24 mouse cellular contexts compared by ENCODE assay signal in the genomic region with DNA sequence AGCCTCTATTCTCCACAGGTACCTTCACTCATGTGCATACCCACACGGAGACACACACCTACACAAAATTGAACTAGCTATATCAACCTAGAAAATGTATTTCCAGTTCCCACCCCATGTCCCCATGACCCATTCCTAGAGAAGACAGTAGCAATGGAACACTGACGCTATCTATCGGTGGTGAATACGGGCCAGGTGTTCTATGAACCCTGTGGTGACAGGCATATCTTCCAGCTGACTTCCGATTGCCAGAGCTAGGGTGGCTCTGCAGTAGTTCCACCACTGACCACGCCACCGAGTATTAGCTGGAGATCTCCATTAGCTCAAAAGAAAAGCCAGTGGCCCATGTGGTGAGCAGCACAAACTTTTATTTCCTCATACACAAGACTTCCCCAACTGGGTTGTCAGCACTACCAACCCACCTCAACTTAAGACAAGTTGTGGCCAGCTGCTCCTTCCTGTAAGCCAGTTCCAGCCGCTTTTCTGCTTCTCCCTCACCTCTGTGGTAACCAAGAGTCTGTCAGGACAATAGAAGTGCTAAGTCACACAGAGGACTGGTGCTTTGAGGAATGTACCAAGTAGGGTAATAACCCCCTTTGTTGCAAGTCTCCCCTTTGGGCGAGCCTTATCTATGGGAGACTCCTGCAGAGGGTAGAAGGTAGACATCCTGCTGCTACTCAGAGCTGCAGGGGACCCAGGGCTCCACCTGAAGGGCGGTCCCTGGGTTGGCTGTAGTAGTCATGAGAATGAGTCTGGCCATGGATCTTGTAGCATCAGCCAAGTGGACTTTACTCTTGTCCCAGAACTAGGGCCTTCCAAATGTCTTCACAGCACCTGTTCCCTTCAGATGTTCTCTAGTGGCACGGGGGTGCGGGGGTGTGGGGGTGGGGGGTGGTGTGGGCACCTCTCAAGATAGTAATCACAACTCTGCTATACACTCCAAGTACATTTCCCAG. TPM values are rescaled to one million over a fixed set of nuclear protein-coding genes. Genes with fewer than 3 reads are reported as not detected.
DNase-seq lines count a peak whose midpoint lies in the region; ATAC-seq and TF ChIP-seq lines count a peak whose summit lies in the region.
"Had no signal": no experiment of that assay in that cellular context is flagged by ENCODE, and none has a peak within 500 bp of the region (broad histone marks: within the 10 kb centered on the region; RNA-seq: fewer than 3 reads in every experiment).

No protein-coding gene starts in this region.

- 80% methylated on average over 12 of the region's 12 CpGs for WGBS in kidney, adult 2 months
- WGBS in bone marrow, adult 2 months: 47% methylated on average over 12 of the region's 12 CpGs

- H3K27me3 ChIP-seq in kidney, adult 2 months (replicated peaks; ENCODE audit: control insufficient read depth, insufficient read depth, low read length): no peaks in the 10 kb centered on the region
- H3K27me3 ChIP-seq: embryonic facial prominence, embryonic 12.5 days; hindbrain, embryonic 15.5 days; limb, embryonic 12.5 days had no signal

- TF ChIP-seq POLR2A in kidney, adult 2 months (IDR thresholded peaks at IDR 0.05; ENCODE audit: low read depth, low read length): no peak
- no peak for TF ChIP-seq POLR2A in bone marrow, adult 2 months (IDR thresholded peaks at IDR 0.05; ENCODE audit: borderline replicate concordance, control insufficient read depth, low read depth, low read length)

- ATAC-seq in megakaryocyte progenitor cell, adult 5-6 weeks (replicated peaks; ENCODE audit: poor library complexity): peak; percentile 89
- ATAC-seq: forebrain, postnatal 0 days had no signal

- no peak overlapping the region for H3K27ac ChIP-seq in kidney, adult 2 months (ENCODE audit: insufficient read depth, low read depth, low read length)
- H3K27ac ChIP-seq in bone marrow, adult 2 months (ENCODE audit: control insufficient read depth, insufficient read depth, low read depth, low read length, poor library complexity): peak overlapping the region; percentile 92
- H3K27ac ChIP-seq in gastrocnemius, adult 2 months: no peak overlapping the region
- H3K27ac ChIP-seq: embryonic facial prominence, embryonic 12.5 days; hindbrain, embryonic 15.5 days; limb, embryonic 12.5 days; macrophage had no signal

- H3K36me3 ChIP-seq in kidney, adult 2 months (ENCODE audit: control insufficient read depth, insufficient read depth, low read length): peaks cover 12% of the 10 kb centered on the region

- H3K4me1 ChIP-seq in kidney, adult 2 months (ENCODE audit: control insufficient read depth, insufficient read depth, low read length): no peaks in the 10 kb centered on the region
- peaks cover 2% of the 10 kb centered on the region for H3K4me1 ChIP-seq in bone marrow, adult 2 months (ENCODE audit: control insufficient read depth, insufficient read depth, low read length)
- H3K4me1 ChIP-seq: embryonic facial prominence, embryonic 12.5 days; hindbrain, embryonic 15.5 days; limb, embryonic 12.5 days had no signal

- H3K4me3 ChIP-seq in kidney, adult 2 months (ENCODE audit: insufficient read depth, low read depth, low read length): no peak overlapping the region
- H3K4me3 ChIP-seq in bone marrow, adult 2 months (replicated peaks; ENCODE audit: control insufficient read depth, low read depth, low read length): no peak overlapping the region
- H3K4me3 ChIP-seq in gastrocnemius, adult 2 months: no peak overlapping the region
- H3K4me3 ChIP-seq: embryonic facial prominence, embryonic 12.5 days; hindbrain, embryonic 15.5 days; limb, embryonic 12.5 days had no signal

- no peak for TF ChIP-seq CTCF in kidney, adult 2 months (conservative IDR thresholded peaks at IDR 0.05; ENCODE audit: insufficient read depth, insufficient read length, low read depth, low read length)
- no peak for TF ChIP-seq CTCF in bone marrow, adult 2 months (IDR thresholded peaks at IDR 0.05; ENCODE audit: control insufficient read depth, insufficient read depth, low read length)
- TF ChIP-seq CTCF in gastrocnemius, adult 2 months (IDR thresholded peaks at IDR 0.05): no peak

- intact Hi-C loops in gastrocnemius, adult 2 months (cut with DNase I): no loop called here

- peak; percentile 69 for DNase-seq in kidney, adult 2 months
- DNase-seq in kidney, postnatal 25 days: no peak
- DNase-seq in ES-CJ7 (ENCODE audit: low read depth, low spot score): peak; percentile 76
- DNase-seq in gastrocnemius, adult 2 months: no peak
- DNase-seq in embryo, embryonic 10 days (ENCODE audit: low spot score): no peak
- DNase-seq in adrenal gland, adult 18-20 months (ENCODE audit: low spot score in 2 of 2): no peak
- DNase-seq: adrenal gland, postnatal 14 days; cerebellum, adult 18-20 months; cerebellum, postnatal 36 days; forebrain, postnatal 0 days; gastrocnemius, postnatal 14 days; heart, postnatal 14 days; lung, embryonic 14.5 days; midbrain, embryonic 14.5 days; thymus, postnatal 25 days had no signal

RNA-seq across cellular contexts. Expression of a gene that starts 9.7 kb away (rescaled TPM):
- polyA plus RNA-seq in kidney, adult 2 months (2012; rRNA removed): 2.2 and 2.7 TPM in 2 replicates
- 6.5 TPM in 1 of 2 replicates, not detected in the other for polyA plus RNA-seq in bone marrow, adult 2 months (2011; ENCODE audit: insufficient read depth, insufficient read length, low replicate concordance, missing spikeins)
- not detected in 2 replicates for total RNA-seq in megakaryocyte progenitor cell, adult 5-6 weeks (2015)
- total RNA-seq in megakaryocyte progenitor cell, adult 5-6 weeks (2017): not detected in 2 replicates
- under 1 TPM; 0.28 to 0.38 TPM for total RNA-seq in gastrocnemius, adult 2 months (2021)
- 1 to 10 TPM; 1.6 to 1.9 TPM for total RNA-seq in adrenal gland, adult 18-20 months (2021)
- polyA plus RNA-seq: macrophage had no signal

RNA-seq across cellular contexts. Expression of a gene that starts 10.3 kb away (rescaled TPM):
- polyA plus RNA-seq in kidney, adult 2 months (2012; rRNA removed): 73.9 and 85.3 TPM in 2 replicates
- 42.4 and 68.1 TPM in 2 replicates for polyA plus RNA-seq in bone marrow, adult 2 months (2011; ENCODE audit: insufficient read depth, insufficient read length, low replicate concordance, missing spikeins)
- total RNA-seq in megakaryocyte progenitor cell, adult 5-6 weeks (2015): 46.2 and 58.3 TPM in 2 replicates
- 36.7 and 52.1 TPM in 2 replicates for total RNA-seq in megakaryocyte progenitor cell, adult 5-6 weeks (2017)
- total RNA-seq in gastrocnemius, adult 2 months (2021): 10 to 100 TPM; 57.3 to 79.3 TPM
- 10 to 100 TPM; 67.7 to 77.0 TPM for total RNA-seq in adrenal gland, adult 18-20 months (2021)

RNA-seq across cellular contexts. Expression of a gene that starts 22.9 kb away (rescaled TPM):
- not detected in 2 replicates for polyA plus RNA-seq in kidney, adult 2 months (2012; rRNA removed)
- not detected in 2 replicates for polyA plus RNA-seq in bone marrow, adult 2 months (2011; ENCODE audit: insufficient read depth, insufficient read length, low replicate concordance, missing spikeins)
- total RNA-seq in megakaryocyte progenitor cell, adult 5-6 weeks (2015): not detected in 2 replicates
- total RNA-seq in megakaryocyte progenitor cell, adult 5-6 weeks (2017): not detected in 2 replicates
- not detected for total RNA-seq in gastrocnemius, adult 2 months (2021)
- total RNA-seq in adrenal gland, adult 18-20 months (2021): not detected
- total RNA-seq: adrenal gland, postnatal 14 days; forebrain, postnatal 0 days; gastrocnemius, postnatal 14 days; heart, postnatal 14 days; layer of hippocampus, postnatal 10 days had no signal
- polyA plus RNA-seq: C2C12; embryonic facial prominence, embryonic 12.5 days; forebrain, postnatal 0 days; hindbrain, embryonic 15.5 days; limb, embryonic 12.5 days; lung, embryonic 14.5 days; macrophage; midbrain, embryonic 14.5 days; stomach, embryonic 16.5 days had no signal

RNA-seq across cellular contexts. Expression of a gene that starts 42.8 kb away (rescaled TPM):
- polyA plus RNA-seq in kidney, adult 2 months (2012; rRNA removed): 40.1 and 41.0 TPM in 2 replicates
- 2.0 TPM in 1 of 2 replicates, not detected in the other for polyA plus RNA-seq in bone marrow, adult 2 months (2011; ENCODE audit: insufficient read depth, insufficient read length, low replicate concordance, missing spikeins)
- not detected in 2 replicates for total RNA-seq in megakaryocyte progenitor cell, adult 5-6 weeks (2015)
- not detected in 2 replicates for total RNA-seq in megakaryocyte progenitor cell, adult 5-6 weeks (2017)
- total RNA-seq in gastrocnemius, adult 2 months (2021): 1 to 10 TPM in 1 of 2 experiments, under 1 TPM in 1; 0.46 to 1.2 TPM
- 10 to 100 TPM; 18.8 to 20.3 TPM for total RNA-seq in adrenal gland, adult 18-20 months (2021)

Comparison
In these comparisons a context has a peak if more than half of its experiments do, and no peak if none do; other contexts are left out.
1. DNase-seq: peak in kidney, adult 2 months (single experiment) and ES-CJ7 (single experiment); none in kidney, postnatal 25 days (0 of 2), gastrocnemius, adult 2 months (single experiment), embryo, embryonic 10 days (single experiment) and adrenal gland, adult 18-20 months (0 of 2).